Mouse (Mus musculus): Measurements from ENCODE around the gene Zfp13. TPM values are rescaled to one million over a fixed set of nuclear protein-coding genes. Genes with fewer than 3 reads are reported as not detected.

Zfp13 gene
- total and polyA plus RNA-seq, 3 experiments, result 0.30 TPM; not detected in 2

- peak; percentile 88 for TF ChIP-seq TCF12 (IDR thresholded peaks at IDR 0.05; ENCODE audit: low read depth, low read length)
- no peak for TF ChIP-seq JUN (IDR thresholded peaks at IDR 0.05; ENCODE audit: insufficient read depth, low read depth, low read length)
- no peak for TF ChIP-seq ZC3H11A (IDR thresholded peaks at IDR 0.05; ENCODE audit: low read depth, low read length)
- peak; percentile 48; the same call in 1 of the 2 replicates for TF ChIP-seq MYC (IDR thresholded peaks at IDR 0.05; ENCODE audit: low read depth, low read length)
- TF ChIP-seq ELF1 (IDR thresholded peaks at IDR 0.05; ENCODE audit: low read depth, low read length), result peak; percentile 82
- TF ChIP-seq MAZ (IDR thresholded peaks at IDR 0.05; ENCODE audit: low read depth, low read length), result no peak
- TF ChIP-seq JUND (conservative IDR thresholded peaks at IDR 0.05; ENCODE audit: low read depth, low read length), result no peak
- no peak; the same call in 1 of the 2 replicates for TF ChIP-seq BHLHE40 (IDR thresholded peaks at IDR 0.05; ENCODE audit: low read depth, low read length)
- TF ChIP-seq HCFC1 (IDR thresholded peaks at IDR 0.05; ENCODE audit: low read depth, low read length), result peak; percentile 88
- TF ChIP-seq TBP (conservative IDR thresholded peaks at IDR 0.05; ENCODE audit: low read depth, low read length), result peak; percentile 84; the same call in 1 of the 2 replicates
- TF ChIP-seq GABPA (IDR thresholded peaks at IDR 0.05; ENCODE audit: insufficient replicate concordance, low read depth, low read length), result no peak; the same call in 1 of the 2 replicates
- TF ChIP-seq ETS1 (conservative IDR thresholded peaks at IDR 0.05; ENCODE audit: low read depth, low read length), result no peak
- TF ChIP-seq ZMIZ1 (IDR thresholded peaks at IDR 0.05; ENCODE audit: low read depth, low read length), result peak; percentile 96
- TF ChIP-seq MAX (IDR thresholded peaks at IDR 0.05; ENCODE audit: low read length), result peak; percentile 81; the same call in 1 of the 2 replicates
- no peak for TF ChIP-seq RAD21 (IDR thresholded peaks at IDR 0.05; ENCODE audit: low read depth, low read length)
- no peak for TF ChIP-seq USF2 (conservative IDR thresholded peaks at IDR 0.05; ENCODE audit: low read depth, low read length)
- TF ChIP-seq IRF4 (IDR thresholded peaks at IDR 0.05; ENCODE audit: low read depth, low read length), result peak; percentile 42; the same call in 1 of the 2 replicates
- peak; percentile 87; the same call in 1 of the 2 replicates for TF ChIP-seq KAT2A (IDR thresholded peaks at IDR 0.05; ENCODE audit: insufficient replicate concordance, low read length)
- TF ChIP-seq MXI1 (IDR thresholded peaks at IDR 0.05; ENCODE audit: low read depth, low read length), result peak; percentile 90
- TF ChIP-seq CHD2 (IDR thresholded peaks at IDR 0.05; ENCODE audit: low read length), result peak; percentile 69
- TF ChIP-seq CHD1 (IDR thresholded peaks at IDR 0.05; ENCODE audit: low read depth, low read length), result 0 out of 2 replicates have a peak, but pooled peaks have one; percentile 65
- peak; percentile 97 for TF ChIP-seq POLR2A (IDR thresholded peaks at IDR 0.05; ENCODE audit: low read depth, low read length)
- TF ChIP-seq NRF1 (IDR thresholded peaks at IDR 0.05; ENCODE audit: low read depth, low read length), result peak; percentile 100
- no peak for TF ChIP-seq USF1 (IDR thresholded peaks at IDR 0.05; ENCODE audit: low read depth, low read length)
- no peak for TF ChIP-seq PAX5 (IDR thresholded peaks at IDR 0.05; ENCODE audit: low read length)
- TF ChIP-seq CTCF (conservative IDR thresholded peaks at IDR 0.05 in 1 of 2, IDR thresholded peaks at IDR 0.05 in 1 of 2; ENCODE audit: low read depth in 2 of 2, low read length in 2 of 2), result no peak
- TF ChIP-seq MEF2A (IDR thresholded peaks at IDR 0.05; ENCODE audit: borderline replicate concordance, low read depth, low read length), result peak; percentile 51; the same call in 1 of the 2 replicates
- TF ChIP-seq E2F4 (IDR thresholded peaks at IDR 0.05; ENCODE audit: insufficient replicate concordance, low read depth, low read length), result 0 out of 2 replicates have a peak, but pooled peaks have one; percentile 37
- no peak for TF ChIP-seq SMC3 (IDR thresholded peaks at IDR 0.05; ENCODE audit: low read depth, low read length)
- TF ChIP-seq UBTF (IDR thresholded peaks at IDR 0.05; ENCODE audit: low read depth, low read length), result no peak
- TF ChIP-seq NELFE (IDR thresholded peaks at IDR 0.05; ENCODE audit: low read depth, low read length), result peak; percentile 95
- no peak for TF ChIP-seq MAFK (IDR thresholded peaks at IDR 0.05; ENCODE audit: insufficient replicate concordance, low read length)
- TF ChIP-seq POLR2AphosphoS2 (IDR thresholded peaks at IDR 0.05; ENCODE audit: low read depth, low read length), result peak; percentile 73
- peak; percentile 68 for TF ChIP-seq SIN3A (IDR thresholded peaks at IDR 0.05; ENCODE audit: low read length)
- in situ Hi-C loops (cut with MboI; ENCODE audit: low pct_ligation_motif_present, low pct_unique_long_range_greater_than_20kb, low sequenced_read_pairs), result no loop called here
- dilution Hi-C loops (cut with MboI; ENCODE audit: extremely low pct_ligation_motif_present, extremely low pct_unique_long_range_greater_than_20kb, low sequenced_read_pairs), result no loop called here
- Histone ChIP-seq H3K9ac (ENCODE audit: insufficient read depth, low read depth) (peak within 1 kb of the TSS; percentile 86), H3K27ac (ENCODE audit: insufficient read depth, low read depth) (peak within 1 kb of the TSS; percentile 26), H3K27me3 (replicated peaks) (no peaks in the 10 kb centered on the region), H3K79me2 (replicated peaks; ENCODE audit: control insufficient read depth, extremely low read depth, insufficient read depth, poor library complexity, severe bottlenecking) (peaks cover 7% of the 10 kb centered on the region), H3K4me1 (ENCODE audit: control insufficient read depth in 1 of 2, insufficient read depth in 2 of 2) (peaks cover 9 to 16% of the 10 kb centered on the region in 2 experiments), H3K4me2 (ENCODE audit: insufficient read depth, low read depth, poor library complexity, severe bottlenecking) (peak within 1 kb of the TSS; percentile 96), H3K9me3 (replicated peaks; ENCODE audit: low read length) (no peaks in the 10 kb centered on the region), H3K36me3 (replicated peaks in 1 of 2; ENCODE audit: control insufficient read depth in 1 of 2, insufficient read depth in 1 of 2, low read length in 1 of 2) (peaks cover 17 to 31% of the 10 kb centered on the region in 2 experiments), H3K4me3 (replicated peaks in 1 of 3; ENCODE audit: low read depth in 2 of 3, low read length in 2 of 3, poor library complexity in 1 of 3) (peak within 1 kb of the TSS; percentile 66 to 97 (median 69))
- peak; percentile 93 for DNase-seq (ENCODE audit: extremely low read depth)
These were observed 35.5 kb downstream of the Zfp13 start, which contains the start of gene Zfp213 for GRCm38 (mm10) chr17:23563595-23564367. TSS of gene Zfp213 (minus strand) at chr17:23564238.

All from CH12.LX (cell line).